In genomic region chr8:110997547-110998531, GRCm38 (mm10) we compare ENCODE assay signal across 8 mouse cellular contexts. TPM values are rescaled to one million over a fixed set of nuclear protein-coding genes. Genes with fewer than 3 reads are reported as not detected.
DNase-seq lines count a peak whose midpoint lies in the region; ATAC-seq and TF ChIP-seq lines count a peak whose summit lies in the region.

Gene Ddx19a, minus strand, starts transcription at chr8:110997800.

- intact Hi-C loops in heart, postnatal 25 days (cut with DNase I), result no loop called here

- peaks cover 16% of the 10 kb centered on the region for H3K4me1 ChIP-seq in forebrain, embryonic 15.5 days
- peaks cover 5% of the 10 kb centered on the region for H3K4me1 ChIP-seq in lung, adult 2 months (ENCODE audit: control insufficient read depth, insufficient read depth, low read length)

- no peaks in the 10 kb centered on the region for H3K9me3 ChIP-seq in forebrain, embryonic 15.5 days

- 4% methylated on average over 58 of the region's 58 CpGs for WGBS in forebrain, embryonic 15.5 days
- 3% methylated on average over 58 of the region's 58 CpGs for WGBS in lung, adult 2 months

- H3K4me2 ChIP-seq in forebrain, embryonic 15.5 days (replicated peaks), result peak within 1 kb of the TSS; percentile 78

- no peak for TF ChIP-seq CTCF in lung, adult 2 months (IDR thresholded peaks at IDR 0.05; ENCODE audit: insufficient read depth, low read length)

- peaks cover 10% of the 10 kb centered on the region for H3K36me3 ChIP-seq in forebrain, embryonic 15.5 days

- H3K9ac ChIP-seq in forebrain, embryonic 15.5 days (replicated peaks), result peak within 1 kb of the TSS; percentile 85

- H3K27ac ChIP-seq in forebrain, embryonic 15.5 days (replicated peaks), result peak within 1 kb of the TSS; percentile 88

- peak within 1 kb of the TSS; percentile 93 for H3K4me3 ChIP-seq in forebrain, embryonic 15.5 days
- peak within 1 kb of the TSS; percentile 77 for H3K4me3 ChIP-seq in lung, adult 2 months (replicated peaks; ENCODE audit: extremely low read depth, low read depth, low read length)

- DNase-seq in ES-CJ7 (ENCODE audit: low read depth, low spot score), result peak; percentile 93
- DNase-seq in cerebellum, adult 11 months, result peak; percentile 82
- peak; percentile 73 for DNase-seq in heart, postnatal 25 days (ENCODE audit: low spot score)
- peak; percentile 82 to 94 for DNase-seq in layer of hippocampus, adult 18-20 months (ENCODE audit: low spot score in 2 of 2)
- DNase-seq in lung, adult 2 months, result peak; percentile 86
- DNase-seq in thymus, adult 18-20 months, result peak; percentile 73 to 80

- H3K27me3 ChIP-seq in forebrain, embryonic 15.5 days, result no peaks in the 10 kb centered on the region

- ATAC-seq in forebrain, embryonic 15.5 days (replicated peaks), result peak; percentile 98
- ATAC-seq in neutrophil, adult 5-6 weeks (ENCODE audit: extremely low read depth, insufficient number of reproducible peaks, low FRiP score, poor library complexity, severe bottlenecking), result peak; percentile 96

- peak; percentile 74 for TF ChIP-seq POLR2A in lung, adult 2 months (IDR thresholded peaks at IDR 0.05; ENCODE audit: borderline replicate concordance, extremely low read depth, low read depth, low read length)

RNA-seq across cellular contexts. Expression of gene Ddx19a, which starts in this region (rescaled TPM):
- polyA plus RNA-seq in forebrain, embryonic 15.5 days (2015; fragmentation: Nextera tagmentation; extraction: Ambion mirVana), result 13.0 and 13.5 TPM in 2 replicates
- total RNA-seq in heart, postnatal 25 days (2021), result 10 to 100 TPM; 33.2 to 33.3 TPM
- total RNA-seq in layer of hippocampus, adult 18-20 months (2021), result 10 to 100 TPM; 26.5 to 28.6 TPM
- polyA plus RNA-seq in lung, adult 2 months (2012; rRNA removed), result 16.3 and 21.0 TPM in 2 replicates
- total RNA-seq in neutrophil, adult 5-6 weeks (2017), result 21.4 and 21.6 TPM in 2 replicates

Comparison
In these comparisons a context has a peak if more than half of its experiments do, and no peak if none do; other contexts are left out.
1. Peak in every context shown above with its lines: DNase-seq, ATAC-seq, H3K4me3 ChIP-seq and H3K27ac ChIP-seq.